Mouse (Mus musculus): ENCODE results near the gene Crhr2.

DNA sequence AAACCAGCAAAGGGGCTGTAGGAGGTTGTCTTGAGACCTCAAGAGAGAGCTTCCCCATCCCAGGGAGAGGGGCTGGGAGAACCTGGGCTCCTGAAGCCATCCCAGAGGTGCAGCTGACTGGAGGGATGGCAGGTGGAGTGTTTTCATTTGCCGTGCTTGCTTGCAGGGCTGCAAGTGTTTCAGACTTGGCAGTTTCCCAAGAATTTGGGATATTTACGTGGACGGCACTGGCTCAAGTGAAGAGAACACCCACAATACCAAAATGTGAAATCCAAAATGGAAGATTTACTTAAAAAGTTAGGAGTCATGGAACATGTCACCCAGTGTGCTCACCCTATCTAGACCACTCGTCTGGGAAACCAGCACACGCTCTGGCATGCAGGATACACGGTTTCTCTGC lies 2.2 kb downstream of the Crhr2 start:
- no peak for TF ChIP-seq ZNF384 (IDR thresholded peaks at IDR 0.05; ENCODE audit: low read depth, low read length)
- no peak for TF ChIP-seq HCFC1 (IDR thresholded peaks at IDR 0.05; ENCODE audit: borderline replicate concordance, insufficient read depth, low read length)
- no peak for TF ChIP-seq ZC3H11A (IDR thresholded peaks at IDR 0.05; ENCODE audit: borderline replicate concordance, low read depth, low read length)
